Mouse (Mus musculus) heart, postnatal 0 days (tissue): ENCODE results near the gene Kcnq1. TPM values are rescaled to one million over a fixed set of nuclear protein-coding genes. Genes with fewer than 3 reads are reported as not detected.

Experiments
- ATAC-seq: fragments of 200-750 bp; cut with Nextera tagmentation; 2 replicates; pipeline ENCODE4 v1.8.0; 2017; ENCODE audit warnings: low read depth, moderate number of reproducible peaks, moderate library complexity; ENCODE audit not compliant: insufficient read depth
- DNase-seq: peaks from one replicate; pipeline ENCODE4 v3.0.0-alpha.2; 2016; ENCODE audit warnings: low spot score
- H3K27ac ChIP-seq: fragments of 300-500 bp; sonication (generic); 2 replicates; pipeline ENCODE4 v1.5.1; 2014; ENCODE audit warnings: low read depth, mild to moderate bottlenecking
- H3K27me3 ChIP-seq: fragments of 300-500 bp; sonication (generic); 2 replicates; pipeline ENCODE4 v1.6.1; 2014; ENCODE audit warnings: low read length, mixed read lengths; ENCODE audit not compliant: control insufficient read depth, insufficient read depth
- H3K36me3 ChIP-seq: fragments of 300-500 bp; sonication (generic); replicated peaks from 2 replicates; pipeline ENCODE4 v1.6.1; 2014; ENCODE audit warnings: low read length, mixed read lengths; ENCODE audit not compliant: control insufficient read depth, insufficient read depth
- H3K4me1 ChIP-seq: fragments of 300-500 bp; sonication (generic); 2 replicates; pipeline ENCODE4 v1.6.1; 2014; ENCODE audit warnings: antibody characterized with exemption; ENCODE audit not compliant: control insufficient read depth, insufficient read depth
- H3K4me2 ChIP-seq: fragments of 300-500 bp; sonication (generic); 2 replicates; pipeline ENCODE4 v1.6.1; 2014; ENCODE audit warnings: low read depth, mild to moderate bottlenecking, low read length, moderate library complexity
- H3K4me3 ChIP-seq: fragments of 300-500 bp; sonication (generic); 2 replicates; pipeline ENCODE4 v1.5.1; 2014; ENCODE audit warnings: low read depth, low read length
- H3K9ac ChIP-seq: fragments of 300-500 bp; sonication (generic); replicated peaks from 2 replicates; pipeline ENCODE4 v1.6.1; 2014; ENCODE audit warnings: low read depth, low read length, mixed read lengths
- H3K9me3 ChIP-seq: fragments of 300-500 bp; sonication (generic); replicated peaks from 2 replicates; pipeline ENCODE4 v1.6.1; 2016; ENCODE audit warnings: low read length; ENCODE audit not compliant: control insufficient read depth
- CTCF ChIP-seq: IDR thresholded peaks from 2 replicates; pipeline ENCODE4 v1.5.1; 2016; ENCODE audit warnings: antibody characterized with exemption, control low read depth, low read depth
- EP300 ChIP-seq: IDR thresholded peaks from 2 replicates; pipeline ENCODE4 v1.6.1; 2016; ENCODE audit warnings: antibody characterized with exemption, low read depth
- WGBS: fragments of 180-500 bp; shearing (Covaris S2); extraction: QIAGEN DNeasy Blood & Tissue Kit; methylation state at CpG from one replicate; pipeline ENCODE4 v1.1.7; 2014; 5-methylcytosine and 5-hydroxymethylcytosine counted together
- polyA plus RNA-seq: library from polyadenylated mRNA; unstranded; fragments of >200 nt; fragmentation: Nextera tagmentation; extraction: Ambion mirVana; gene quantifications from 2 replicates; pipeline ENCODE4 v1.2.1, GENCODE M21; 2015
- total RNA-seq: library from RNA; depleted of rRNA; stranded (reverse); fragments of >200 nt; gene quantifications from 2 replicates; pipeline ENCODE4 v1.2.3, GENCODE M21; 2014; ENCODE audit warnings: low replicate concordance

Gene Kcnq1
- total and polyA plus RNA-seq, 2 experiments from 2014 or later = 37.2 to 75.9 TPM

- no peak overlapping the region for H3K27ac ChIP-seq
- no peak overlapping the region for H3K9ac ChIP-seq
- ATAC-seq (no peak), DNase-seq (no peak)
- no peak overlapping the region for H3K4me3 ChIP-seq
- H3K36me3 ChIP-seq = peaks cover 8% of the 10 kb centered on the region; the same call in 1 of the 2 replicates
- peaks cover 7% of the 10 kb centered on the region for H3K4me1 ChIP-seq
- no peak for TF ChIP-seq CTCF
- TF ChIP-seq EP300 = no peak
- 48% methylated on average over 3 of the region's 3 CpGs for WGBS
- no peak overlapping the region for H3K4me2 ChIP-seq
- no peaks in the 10 kb centered on the region for H3K9me3 ChIP-seq
- H3K27me3 ChIP-seq = no peaks in the 10 kb centered on the region
Observed at GRCm38 (mm10) chr7:143263557-143263956, 157.4 kb downstream of the Kcnq1 start.

DNA sequence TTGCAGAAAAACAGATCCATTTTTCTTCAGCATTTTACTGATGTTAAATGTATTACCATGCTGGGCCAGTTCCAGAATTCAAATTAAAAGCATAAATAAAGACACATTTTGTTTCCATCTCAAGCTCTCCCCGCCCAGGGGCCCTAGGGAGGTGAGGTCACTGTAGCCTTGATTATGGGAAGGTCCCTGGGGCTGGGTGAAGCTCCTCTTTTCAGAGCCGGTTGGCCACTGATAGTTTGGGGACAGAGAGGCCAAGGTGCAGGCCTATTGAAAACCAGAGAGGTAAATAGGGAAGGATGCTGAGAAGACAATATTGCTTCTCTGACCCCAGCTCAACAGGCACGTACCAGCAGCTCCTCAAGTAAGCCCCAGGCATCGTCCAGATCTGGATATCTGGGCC lies 157.8 kb downstream of the Kcnq1 start:
- Histone ChIP-seq H3K9me3 (no peaks in the 10 kb centered on the region), H3K4me2 (no peak overlapping the region), H3K36me3 (peaks cover 8% of the 10 kb centered on the region), H3K9ac (no peak overlapping the region), H3K4me1 (peaks cover 7% of the 10 kb centered on the region), H3K27me3 (no peaks in the 10 kb centered on the region), H3K4me3 (no peak overlapping the region), H3K27ac (no peak overlapping the region)
- TF ChIP-seq EP300 = no peak
- no peak for TF ChIP-seq CTCF
- ATAC-seq = no peak
- 69% methylated on average over 4 of the region's 4 CpGs for WGBS
- no peak for DNase-seq

GRCm38 (mm10) chr7:143265386-143265785 lies 159.2 kb downstream of the Kcnq1 start:
- Histone ChIP-seq H3K9ac (no peak overlapping the region), H3K36me3 (peaks cover 8% of the 10 kb centered on the region), H3K4me3 (no peak overlapping the region), H3K4me1 (peaks cover 7% of the 10 kb centered on the region), H3K4me2 (no peak overlapping the region), H3K27ac (no peak overlapping the region), H3K9me3 (no peaks in the 10 kb centered on the region), H3K27me3 (no peaks in the 10 kb centered on the region)
- no peak for ATAC-seq
- TF ChIP-seq EP300 = no peak
- no peak for TF ChIP-seq CTCF
- no peak for DNase-seq
- WGBS = 45% methylated on average over 11 of the region's 11 CpGs

GRCm38 (mm10) chr7:143265829-143266438 lies 159.8 kb downstream of the Kcnq1 start:
- Histone ChIP-seq H3K4me1 (peaks cover 7% of the 10 kb centered on the region), H3K4me2 (no peak overlapping the region), H3K4me3 (no peak overlapping the region), H3K36me3 (peaks cover 8% of the 10 kb centered on the region), H3K9ac (no peak overlapping the region), H3K9me3 (no peaks in the 10 kb centered on the region), H3K27ac (no peak overlapping the region), H3K27me3 (no peaks in the 10 kb centered on the region)
- 64% methylated on average over 8 of the region's 8 CpGs for WGBS
- TF ChIP-seq EP300 = no peak
- no peak for TF ChIP-seq CTCF
- DNase-seq (no peak), ATAC-seq (no peak)

GRCm38 (mm10) chr7:143273747-143274146 lies 167.6 kb downstream of the Kcnq1 start:
- WGBS = 57% methylated on average over 4 of the region's 4 CpGs
- Histone ChIP-seq H3K9me3 (no peaks in the 10 kb centered on the region), H3K27me3 (no peaks in the 10 kb centered on the region), H3K4me1 (no peaks in the 10 kb centered on the region; the same call in 1 of the 2 replicates), H3K36me3 (peaks cover 14% of the 10 kb centered on the region), H3K27ac (no peak overlapping the region), H3K4me3 (no peak overlapping the region), H3K9ac (no peak overlapping the region), H3K4me2 (no peak overlapping the region)
- DNase-seq = no peak
- no peak for TF ChIP-seq CTCF
- no peak for TF ChIP-seq EP300
- ATAC-seq = no peak

DNA sequence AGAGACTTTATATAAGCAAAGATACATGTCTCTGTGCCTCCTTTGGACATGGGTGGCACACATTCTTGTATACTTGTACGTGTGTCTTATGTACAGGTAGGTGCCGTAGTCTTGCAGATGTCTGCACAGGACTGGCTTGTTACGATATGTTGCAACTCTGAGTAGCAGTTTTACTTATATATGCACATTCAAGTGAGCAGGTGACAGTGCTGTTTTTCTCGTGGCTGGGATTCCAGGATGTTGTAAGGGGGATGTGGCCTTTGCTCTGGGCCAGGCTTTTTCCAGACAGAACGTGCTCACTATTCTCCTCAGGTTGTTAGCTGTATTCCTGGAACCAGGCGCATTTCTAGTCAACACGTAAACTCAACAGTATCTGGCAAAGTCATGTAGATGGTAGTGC lies 168.9 kb downstream of the Kcnq1 start:
- Histone ChIP-seq H3K9ac (no peak overlapping the region), H3K4me1 (no peaks in the 10 kb centered on the region; the same call in 1 of the 2 replicates)
- 71% methylated on average over 7 of the region's 7 CpGs for WGBS

More for the DNA sequence above, 168.9 kb downstream of the Kcnq1 start:
- Histone ChIP-seq H3K27me3 (no peaks in the 10 kb centered on the region), H3K9me3 (no peaks in the 10 kb centered on the region), H3K27ac (no peak overlapping the region), H3K4me3 (no peak overlapping the region), H3K4me2 (no peak overlapping the region), H3K36me3 (peaks cover 14% of the 10 kb centered on the region)
- no peak for TF ChIP-seq EP300
- TF ChIP-seq CTCF = no peak
- DNase-seq (no peak), ATAC-seq (no peak)
